Mouse (Mus musculus): ENCODE results near the gene Sirt3. TPM values are rescaled to one million over a fixed set of nuclear protein-coding genes. Genes with fewer than 3 reads are reported as not detected.
A peak's percentile ranks its signal among the peaks of the same experiment; 100 is the strongest.

Sirt3 gene
- polyA plus RNA-seq, 1 experiment from 2014 or later = 42.1 TPM

DNA sequence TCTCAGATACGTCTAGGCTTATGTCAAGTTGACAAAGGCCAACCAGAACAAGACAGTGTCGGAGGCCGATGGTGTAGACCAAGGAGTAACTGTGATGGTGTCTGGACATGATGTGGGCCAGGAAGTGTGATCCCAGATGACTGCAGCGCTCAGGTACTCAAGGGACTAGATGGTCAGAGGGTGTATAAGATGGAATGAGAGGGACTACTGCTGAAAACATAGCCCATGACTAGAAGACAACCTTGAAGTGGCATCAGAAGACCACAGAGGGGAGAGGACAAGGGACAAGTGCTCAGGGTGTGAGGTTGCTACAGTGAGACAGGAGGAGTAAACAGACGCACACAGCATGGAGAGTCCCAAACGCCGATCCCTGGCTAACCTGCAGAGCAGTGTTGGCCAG is 38.3 kb downstream of the Sirt3 start:
- 82% methylated on average over 7 of the region's 7 CpGs for WGBS
- H3K27ac ChIP-seq = no peak overlapping the region
- H3K27me3 ChIP-seq = peaks cover 41% of the 10 kb centered on the region
- H3K9ac ChIP-seq (replicated peaks) = no peak overlapping the region
- no peak overlapping the region for H3K4me2 ChIP-seq (replicated peaks)
- H3K9me3 ChIP-seq = no peaks in the 10 kb centered on the region
- H3K36me3 ChIP-seq = no peaks in the 10 kb centered on the region
- H3K4me1 ChIP-seq (replicated peaks) = no peaks in the 10 kb centered on the region
- no peak for ATAC-seq
- H3K4me3 ChIP-seq (replicated peaks) = no peak overlapping the region

DNA sequence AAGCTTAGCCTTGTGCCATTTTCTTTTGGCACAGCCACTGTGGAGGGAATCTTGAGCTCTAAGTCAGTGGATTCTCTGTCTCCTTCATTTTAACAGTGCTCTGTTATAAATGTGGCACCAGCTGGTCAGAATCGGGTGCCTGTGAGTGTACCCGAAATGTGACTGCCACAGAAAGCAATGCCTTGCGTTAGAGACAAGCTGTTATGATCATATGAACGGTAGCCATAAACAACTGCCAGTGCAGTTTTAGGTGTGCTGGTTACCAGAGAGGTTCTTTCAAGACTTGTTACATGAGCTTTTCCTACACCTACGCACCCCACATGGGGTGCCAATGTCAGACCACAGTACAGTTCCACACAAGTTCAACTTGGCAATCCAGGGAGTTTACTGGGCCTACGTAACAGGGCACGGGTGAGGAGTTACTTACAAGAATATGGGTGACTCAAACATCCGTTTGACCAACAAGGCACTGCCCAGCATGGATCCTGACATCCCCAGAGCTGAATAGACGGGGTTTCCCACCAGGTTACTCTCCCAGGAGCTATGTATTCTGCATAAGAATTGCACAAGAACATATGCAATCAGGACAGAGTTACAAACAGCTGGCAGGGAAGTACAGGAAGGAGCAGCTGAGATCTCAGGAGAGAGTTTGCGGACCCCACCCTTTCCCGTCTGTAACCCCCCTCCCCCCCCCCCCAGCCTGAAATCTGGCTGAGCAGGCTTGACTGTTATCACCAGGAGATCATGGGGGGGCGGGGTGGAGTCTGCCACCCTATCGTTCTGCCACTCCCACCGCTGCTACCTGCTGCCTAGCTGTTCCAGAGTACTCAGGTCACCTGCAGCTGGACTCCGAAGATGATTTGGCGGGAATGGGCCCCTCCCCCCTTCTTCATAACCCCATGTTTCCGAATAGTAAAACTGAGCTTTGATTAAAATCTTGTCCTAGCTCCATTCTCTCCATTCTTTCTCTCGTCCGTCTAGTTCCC is 41.1 kb downstream of the Sirt3 start:
- H3K9me3 ChIP-seq = no peaks in the 10 kb centered on the region
- H3K36me3 ChIP-seq = no peaks in the 10 kb centered on the region
- ATAC-seq = no peak
- H3K27me3 ChIP-seq = peaks cover 37% of the 10 kb centered on the region
- no peak overlapping the region for H3K4me2 ChIP-seq (replicated peaks)
- no peak overlapping the region for H3K9ac ChIP-seq (replicated peaks)
- H3K27ac ChIP-seq = no peak overlapping the region
- no peak overlapping the region for H3K4me3 ChIP-seq (replicated peaks)
- H3K4me1 ChIP-seq (replicated peaks) = no peaks in the 10 kb centered on the region
- 37% methylated on average over 19 of the region's 19 CpGs for WGBS

DNA sequence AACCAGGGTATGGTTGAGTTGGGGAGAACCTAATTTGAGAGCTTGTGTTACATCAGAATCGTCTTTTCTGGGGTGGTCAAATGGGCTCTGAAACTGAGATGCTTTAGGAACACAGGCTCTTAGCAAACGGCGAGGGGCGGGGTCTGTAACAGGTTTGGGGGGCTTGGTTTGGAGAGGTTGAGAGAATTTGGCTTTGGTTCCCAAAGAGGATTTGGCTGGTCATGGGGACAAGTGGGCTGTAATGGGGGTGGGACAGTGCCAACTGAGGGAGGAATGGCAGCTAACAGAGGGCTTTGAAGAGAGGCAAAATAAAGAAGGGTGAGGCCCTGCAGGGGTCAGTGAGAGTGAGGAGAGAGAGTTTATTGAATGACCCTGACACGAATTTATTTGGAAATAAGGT is 42.6 kb downstream of the Sirt3 start:
- H3K9ac ChIP-seq (replicated peaks) = no peak overlapping the region
- peaks cover 37% of the 10 kb centered on the region for H3K27me3 ChIP-seq
- H3K36me3 ChIP-seq = no peaks in the 10 kb centered on the region
- H3K4me3 ChIP-seq (replicated peaks) = no peak overlapping the region
- no peak for ATAC-seq
- H3K9me3 ChIP-seq = no peaks in the 10 kb centered on the region
- H3K27ac ChIP-seq = no peak overlapping the region
- H3K4me1 ChIP-seq (replicated peaks) = no peaks in the 10 kb centered on the region
- H3K4me2 ChIP-seq (replicated peaks) = no peak overlapping the region
- 68% methylated on average over 5 of the region's 5 CpGs for WGBS

- ATAC-seq = no peak
- WGBS = 79% methylated on average over 9 of the region's 9 CpGs
Measured at GRCm38 (mm10) chr7:140836243-140837115, 45.6 kb downstream of the Sirt3 start.

DNA sequence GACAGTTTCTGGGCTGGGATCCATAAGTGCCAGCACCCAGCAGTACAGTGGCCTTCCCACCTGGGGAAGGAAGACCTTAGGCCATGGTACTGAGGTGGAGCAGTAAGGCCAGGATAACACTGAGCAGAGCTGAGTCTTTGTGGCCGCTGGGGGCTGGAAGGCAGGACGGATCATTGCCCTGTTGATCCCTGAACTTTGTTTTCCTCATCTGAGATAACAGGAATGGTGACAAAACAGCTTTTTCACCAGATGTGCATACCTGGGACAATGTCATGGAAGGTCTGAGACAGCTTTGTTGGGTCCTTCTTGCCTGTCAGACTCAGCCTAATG is 46.4 kb downstream of the Sirt3 start:
- WGBS = 83% methylated on average over 2 of the region's 2 CpGs
- Histone ChIP-seq H3K36me3 (no peaks in the 10 kb centered on the region), H3K4me1 (replicated peaks) (no peaks in the 10 kb centered on the region), H3K27ac (no peak overlapping the region), H3K9me3 (no peaks in the 10 kb centered on the region), H3K4me2 (replicated peaks) (no peak overlapping the region), H3K27me3 (peaks cover 8% of the 10 kb centered on the region), H3K4me3 (replicated peaks) (no peak overlapping the region), H3K9ac (replicated peaks) (no peak overlapping the region)
- ATAC-seq = no peak

More at GRCm38 (mm10) chr7:140836243-140837115, 45.6 kb downstream of the Sirt3 start:
- Histone ChIP-seq H3K4me1 (replicated peaks) (no peaks in the 10 kb centered on the region), H3K27me3 (peaks cover 14% of the 10 kb centered on the region), H3K9ac (replicated peaks) (no peak overlapping the region), H3K9me3 (no peaks in the 10 kb centered on the region), H3K4me3 (replicated peaks) (no peak overlapping the region), H3K36me3 (no peaks in the 10 kb centered on the region), H3K4me2 (replicated peaks) (no peak overlapping the region), H3K27ac (no peak overlapping the region)

GRCm38 (mm10) chr7:140834968-140835757 is 46.9 kb downstream of the Sirt3 start, which contains the start of gene Urah:
Gene Urah (plus strand): TSS chr7:140835018.
- no peak within 1 kb of the TSS for H3K27ac ChIP-seq
- no peaks in the 10 kb centered on the region for H3K36me3 ChIP-seq
- ATAC-seq = no peak
- H3K4me1 ChIP-seq (replicated peaks) = no peaks in the 10 kb centered on the region
- H3K27me3 ChIP-seq = peaks cover 4% of the 10 kb centered on the region; the same call in 1 of the 2 replicates
- no peaks in the 10 kb centered on the region for H3K9me3 ChIP-seq
- WGBS = 45% methylated on average over 20 of the region's 20 CpGs
- H3K4me3 ChIP-seq (replicated peaks) = no peak within 1 kb of the TSS
- H3K9ac ChIP-seq (replicated peaks) = no peak within 1 kb of the TSS
- H3K4me2 ChIP-seq (replicated peaks) = no peak within 1 kb of the TSS

DNA sequence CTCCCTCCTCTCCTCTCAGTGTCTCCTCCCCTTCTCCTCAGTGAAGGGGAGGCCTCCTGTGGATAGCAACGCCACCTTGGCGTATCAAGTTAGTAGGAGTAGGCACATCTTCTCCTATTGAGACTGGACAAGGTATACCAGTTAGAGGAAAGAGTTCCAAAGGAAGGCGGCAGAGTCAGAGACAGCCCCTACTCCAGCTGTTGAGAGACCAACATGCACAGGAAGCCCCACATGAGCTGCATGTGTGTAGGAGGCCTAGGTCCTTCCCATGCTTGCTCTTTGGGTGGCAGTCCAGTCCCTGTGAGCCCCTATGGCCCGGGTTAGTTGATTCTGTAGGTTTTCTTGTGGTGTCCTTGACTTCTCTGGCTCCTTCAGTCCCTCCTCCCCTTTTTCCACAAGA is 48.8 kb downstream of the Sirt3 start:
- Histone ChIP-seq H3K4me3 (replicated peaks) (no peak overlapping the region), H3K9me3 (no peaks in the 10 kb centered on the region), H3K27me3 (no peaks in the 10 kb centered on the region), H3K9ac (replicated peaks) (no peak overlapping the region), H3K36me3 (no peaks in the 10 kb centered on the region), H3K27ac (no peak overlapping the region), H3K4me1 (replicated peaks) (no peaks in the 10 kb centered on the region), H3K4me2 (replicated peaks) (no peak overlapping the region)
- no peak for ATAC-seq
- 94% methylated on average over 4 of the region's 4 CpGs for WGBS

- H3K9me3 ChIP-seq = no peaks in the 10 kb centered on the region
- no peaks in the 10 kb centered on the region for H3K4me1 ChIP-seq (replicated peaks)
- no peak overlapping the region for H3K4me3 ChIP-seq (replicated peaks)
- WGBS = 76% methylated on average over 6 of the region's 6 CpGs
- no peaks in the 10 kb centered on the region for H3K36me3 ChIP-seq
- no peaks in the 10 kb centered on the region for H3K27me3 ChIP-seq
- no peak for ATAC-seq
- no peak overlapping the region for H3K4me2 ChIP-seq (replicated peaks)
- H3K9ac ChIP-seq (replicated peaks) = no peak overlapping the region
- H3K27ac ChIP-seq = no peak overlapping the region
Measured at GRCm38 (mm10) chr7:140831447-140831846, 50.7 kb downstream of the Sirt3 start.

- no peak overlapping the region for H3K27ac ChIP-seq
- H3K9me3 ChIP-seq = no peaks in the 10 kb centered on the region
- H3K27me3 ChIP-seq = no peaks in the 10 kb centered on the region
- H3K36me3 ChIP-seq = no peaks in the 10 kb centered on the region
- H3K9ac ChIP-seq (replicated peaks) = no peak overlapping the region
- 46% methylated on average over 8 of the region's 8 CpGs for WGBS
- H3K4me1 ChIP-seq (replicated peaks) = no peaks in the 10 kb centered on the region
- ATAC-seq = peak; percentile 40; the same call in 1 of the 2 replicates
- no peak overlapping the region for H3K4me2 ChIP-seq (replicated peaks)
- H3K4me3 ChIP-seq (replicated peaks) = no peak overlapping the region
Measured at GRCm38 (mm10) chr7:140828171-140828881, 53.8 kb downstream of the Sirt3 start.

- ATAC-seq = no peak
- Histone ChIP-seq H3K4me2 (replicated peaks) (no peak overlapping the region), H3K36me3 (0 out of 2 replicates have a peak, but pooled peaks cover 5% of the 10 kb centered on the region), H3K27ac (no peak overlapping the region), H3K4me3 (replicated peaks) (no peak overlapping the region), H3K4me1 (replicated peaks) (peaks cover 16% of the 10 kb centered on the region; the same call in 1 of the 2 replicates), H3K9me3 (no peaks in the 10 kb centered on the region), H3K9ac (replicated peaks) (no peak overlapping the region), H3K27me3 (no peaks in the 10 kb centered on the region)
- whole genome bisulfite sequencing = 91% methylated on average over 4 of the region's 4 CpGs
Measured at GRCm38 (mm10) chr7:140822731-140823130, 59.4 kb downstream of the Sirt3 start.

Measured in midbrain, embryonic 13.5 days (tissue).